Mouse (Mus musculus) common myeloid progenitor, adult 5-6 weeks (primary cell): ENCODE results near the gene Serpinb7. TPM values are rescaled to one million over a fixed set of nuclear protein-coding genes. Genes with fewer than 3 reads are reported as not detected.

Experiments
- ATAC-seq: replicated peaks from 2 replicates; pipeline ENCODE4 v1.8.0; 2016; ENCODE audit warnings: low read depth, mild to moderate bottlenecking, moderate TSS enrichment, inconsistent platforms; ENCODE audit not compliant: poor library complexity, severe bottlenecking
- total RNA-seq: library from RNA; stranded (forward); fragments of 200-1000, 187-1606 nt; gene quantifications from 2 replicates; pipeline ENCODE4 v1.2.3, GENCODE M21; 2017

Gene Serpinb7
- not detected in 2 replicates for total RNA-seq

GRCm38 (mm10) chr1:107399355-107399754, at the start of gene Serpinb7:
Serpinb7 (plus strand) TSS chr1:107399655.
- ATAC-seq = no peak

DNA sequence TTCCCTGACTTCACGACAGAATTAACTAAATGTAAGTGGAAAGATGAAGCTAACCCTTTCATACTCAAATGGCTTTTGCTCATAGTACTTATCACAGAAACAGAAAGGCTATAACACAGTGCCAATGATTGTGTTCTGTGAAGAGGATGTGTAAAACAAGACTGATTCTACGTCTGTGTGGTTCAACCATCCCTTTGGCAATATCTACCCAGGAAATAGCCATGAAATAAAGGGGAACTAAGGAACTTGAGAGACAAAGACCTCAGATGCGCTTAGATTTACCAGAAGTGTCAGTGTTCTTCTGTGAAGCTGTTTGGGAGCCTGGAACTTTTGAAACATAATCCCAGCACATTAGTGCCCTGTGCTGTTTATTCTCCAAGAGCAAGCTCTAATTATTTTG, 49.1 kb upstream of the Serpinb7 start:
- ATAC-seq = peak; percentile 50; the same call in 1 of the 2 replicates

- no peak; the same call in 1 of the 2 replicates for ATAC-seq
Observed at GRCm38 (mm10) chr1:107351115-107351514, 48.3 kb upstream of the Serpinb7 start.

GRCm38 (mm10) chr1:107353046-107353445, 46.4 kb upstream of the Serpinb7 start:
- peak; percentile 78 for ATAC-seq

DNA sequence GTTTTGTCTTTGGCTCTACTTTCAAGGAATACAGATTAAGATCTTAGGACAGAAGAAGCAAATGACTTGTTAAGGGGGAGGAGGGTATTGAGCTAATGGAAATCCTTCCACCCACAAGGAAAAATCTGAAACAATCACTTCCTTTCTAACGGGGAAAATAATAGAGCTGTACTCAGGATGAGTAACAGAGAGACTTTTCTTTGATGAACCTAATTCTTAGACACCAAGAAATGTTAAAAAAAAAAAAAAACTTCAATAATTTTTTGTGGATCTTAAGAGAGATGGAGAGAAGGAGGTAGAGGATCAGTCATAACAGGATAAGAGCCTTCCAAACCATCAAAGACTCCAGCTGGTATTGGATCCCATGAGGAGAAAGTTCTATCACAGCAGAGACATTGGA, 38.6 kb upstream of the Serpinb7 start, which contains the start of gene Serpinb11:
Serpinb11 (plus strand) TSS at position 301 of the 400 bp plus-strand sequence.
- ATAC-seq = no peak

DNA sequence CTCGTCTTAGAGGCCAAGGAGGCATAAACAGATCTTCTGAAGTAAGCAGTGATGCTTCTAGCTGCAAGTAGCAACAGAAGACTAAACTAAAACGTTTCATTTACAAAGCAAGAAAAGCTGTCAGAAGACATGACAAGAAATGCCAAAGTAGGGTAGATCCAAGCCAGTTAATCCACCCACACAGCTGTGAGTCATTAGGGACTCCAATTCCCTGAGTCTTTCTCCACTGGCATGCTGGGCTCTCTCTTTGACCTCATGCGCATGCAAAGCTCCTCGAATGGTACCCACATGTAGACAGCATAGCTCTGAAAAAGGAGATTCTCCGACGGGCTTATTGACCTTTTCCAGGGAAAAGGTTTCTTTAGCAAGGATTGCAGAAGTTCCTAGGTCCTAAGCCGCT, 33.5 kb upstream of the Serpinb7 start:
- no peak for ATAC-seq

DNA sequence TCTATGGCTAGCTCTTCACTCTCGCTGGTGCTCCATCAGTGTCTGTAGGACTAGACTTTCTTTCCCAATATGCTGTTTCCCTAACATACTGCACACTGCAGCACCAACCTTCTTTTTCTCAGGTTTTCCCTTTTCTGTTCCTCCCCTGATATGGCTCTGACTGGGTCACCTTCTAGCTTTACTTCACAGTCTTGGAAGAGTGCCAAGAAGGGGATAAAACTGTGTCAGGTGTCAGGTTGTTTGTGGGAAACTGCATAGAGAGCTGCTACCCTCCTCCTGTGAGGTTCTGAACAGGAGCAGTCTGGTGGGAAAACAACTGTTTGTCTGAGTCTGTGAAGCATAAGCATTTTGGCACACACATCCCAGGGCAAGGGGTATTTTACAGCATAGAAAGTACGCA, 30.5 kb upstream of the Serpinb7 start:
- ATAC-seq = no peak

DNA sequence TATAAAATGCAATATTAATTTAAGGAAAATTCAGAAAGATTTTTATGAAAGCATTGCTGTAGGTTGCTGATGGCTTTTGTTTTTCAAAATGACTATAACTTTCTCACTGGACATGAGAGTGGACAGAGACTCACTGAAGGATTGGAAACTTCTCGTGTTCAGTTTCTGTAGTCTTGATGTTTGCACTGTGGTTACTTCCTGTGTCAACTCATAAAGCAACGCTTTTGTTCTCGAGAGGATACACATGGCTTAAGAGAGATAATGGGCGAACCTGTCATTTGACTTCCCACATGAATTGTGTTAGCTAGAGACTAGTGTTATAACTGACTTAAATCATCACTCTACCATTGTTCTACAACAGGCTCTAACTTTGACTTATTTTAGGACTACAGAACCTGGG, 22.5 kb upstream of the Serpinb7 start:
- ATAC-seq = peak; percentile 76

GRCm38 (mm10) chr1:107378368-107378767, 21.1 kb upstream of the Serpinb7 start:
- ATAC-seq = peak; percentile 33; the same call in 1 of the 2 replicates

DNA sequence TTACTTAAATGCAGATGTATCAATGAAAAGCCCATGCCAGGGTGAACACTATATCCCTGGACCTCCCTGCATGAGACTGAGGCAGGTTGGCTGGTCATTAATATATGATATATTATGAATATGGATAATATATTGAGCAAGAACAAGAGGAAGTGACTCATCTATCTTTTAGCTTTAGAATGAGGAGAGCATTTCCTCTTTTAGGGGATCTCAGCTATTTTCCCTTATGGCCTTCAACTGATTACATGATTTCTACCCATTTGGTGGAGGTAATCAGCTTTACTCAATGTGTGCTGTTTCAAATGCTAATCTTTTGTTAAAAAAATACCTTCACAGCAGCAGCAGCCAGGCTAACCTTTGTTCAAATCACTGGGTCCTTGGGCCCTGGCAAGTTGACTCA, 18.0 kb upstream of the Serpinb7 start:
- ATAC-seq = peak; percentile 56

DNA sequence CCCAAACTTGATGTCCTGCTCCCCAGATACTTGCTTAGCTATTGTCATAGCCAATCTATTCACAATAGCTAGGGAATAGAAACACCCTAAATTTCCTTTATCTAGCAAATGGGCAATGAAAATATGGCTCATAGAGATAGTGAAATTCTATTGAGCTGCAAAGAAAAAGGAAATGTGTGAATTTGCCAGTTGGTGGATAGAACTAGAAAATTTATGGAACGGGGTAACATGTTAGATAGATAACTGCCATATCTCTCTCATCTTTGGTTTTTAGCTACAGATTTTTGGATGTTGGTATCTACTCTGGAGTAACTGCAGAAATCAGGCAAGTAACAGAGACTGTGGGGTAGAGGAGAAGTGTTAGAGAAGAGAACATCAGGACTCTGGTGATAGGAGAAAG, 17.1 kb upstream of the Serpinb7 start:
- no peak for ATAC-seq

DNA sequence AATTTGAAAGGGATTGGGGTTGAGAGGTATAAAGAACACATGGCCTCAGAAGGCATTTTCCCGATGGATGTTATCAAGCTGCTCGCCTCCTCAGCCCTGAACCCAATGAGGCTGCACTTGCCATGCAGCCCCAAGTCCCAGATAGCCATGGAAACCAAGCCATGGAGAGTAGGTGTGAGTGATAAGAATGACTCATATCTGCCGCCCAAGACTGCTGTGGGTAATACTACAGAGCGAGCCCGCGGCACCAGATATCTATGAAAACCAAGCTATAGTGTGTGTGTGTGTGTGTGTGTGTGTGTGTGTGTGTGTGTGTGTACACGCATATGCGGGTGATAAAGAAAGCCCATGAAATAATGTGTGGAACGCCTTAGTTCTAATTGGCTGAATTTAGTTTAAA, 14.9 kb upstream of the Serpinb7 start:
- ATAC-seq = peak; percentile 46

DNA sequence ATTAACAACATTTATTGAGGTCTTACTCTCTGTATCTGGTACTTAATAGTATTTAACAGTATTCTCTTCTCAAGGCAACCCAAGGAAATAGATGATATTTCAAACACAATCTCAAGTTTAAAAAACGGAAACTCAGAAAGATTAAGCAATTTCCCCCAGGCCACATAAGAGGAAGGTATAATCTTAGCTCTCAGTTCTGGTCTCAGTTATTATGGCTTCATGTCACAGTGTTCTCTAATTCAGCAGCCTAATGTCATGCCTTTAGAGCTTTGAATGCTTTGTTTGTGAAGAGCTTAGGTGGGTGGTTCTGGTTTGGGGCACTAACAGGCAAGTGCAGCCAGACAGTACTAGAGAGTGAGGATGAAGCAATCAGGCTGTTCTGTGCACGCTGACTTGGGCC, 9.7 kb upstream of the Serpinb7 start:
- peak; percentile 95 for ATAC-seq

DNA sequence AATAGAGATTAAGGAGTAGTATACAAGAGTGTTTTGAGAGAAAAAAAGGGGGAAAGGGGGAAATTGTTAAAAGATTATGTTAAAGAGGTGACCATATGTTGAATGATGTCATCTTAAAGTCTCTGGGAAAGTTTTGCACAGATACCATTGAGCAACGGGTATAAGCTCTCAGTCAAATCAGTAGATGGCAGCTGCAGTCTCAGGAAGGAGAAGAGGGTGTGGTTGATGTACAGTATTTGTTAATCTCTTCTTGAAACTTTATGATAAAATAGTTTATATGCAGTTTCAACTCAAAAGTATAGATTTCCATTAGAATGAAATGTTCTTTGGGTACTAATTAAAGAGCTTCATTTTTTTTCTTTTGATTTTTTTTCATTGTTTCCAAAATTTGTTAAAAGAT, 2.0 kb upstream of the Serpinb7 start:
- ATAC-seq = peak; percentile 82

GRCm38 (mm10) chr1:107402082-107402481, 2.6 kb downstream of the Serpinb7 start:
- peak; percentile 57; the same call in 1 of the 2 replicates for ATAC-seq

DNA sequence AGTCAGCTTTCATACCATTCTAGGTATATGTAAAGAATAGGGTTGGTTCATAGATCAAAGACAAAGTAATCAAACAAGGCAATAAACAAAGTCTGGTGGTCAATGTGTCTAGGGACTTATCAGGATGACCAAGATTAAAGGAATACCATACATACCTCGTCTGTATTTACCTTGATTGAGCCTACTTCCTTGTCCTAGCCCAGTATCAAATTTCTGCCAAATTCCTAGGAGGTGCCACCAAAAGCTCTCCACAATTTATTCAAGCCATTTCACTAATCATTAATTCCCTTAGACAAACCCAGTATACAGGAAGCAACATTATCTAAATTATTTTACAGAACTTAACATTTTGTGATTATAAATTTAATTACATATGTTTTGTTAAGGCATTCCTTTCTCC, 15.2 kb downstream of the Serpinb7 start:
- no peak for ATAC-seq

- ATAC-seq = 0 out of 2 replicates have a peak, but pooled peaks have one; percentile 63
Observed at GRCm38 (mm10) chr1:107422487-107422886, 23.0 kb downstream of the Serpinb7 start.

GRCm38 (mm10) chr1:107431253-107431652, 31.8 kb downstream of the Serpinb7 start:
- no peak for ATAC-seq

GRCm38 (mm10) chr1:107435528-107435927, 36.1 kb downstream of the Serpinb7 start:
- no peak for ATAC-seq

DNA sequence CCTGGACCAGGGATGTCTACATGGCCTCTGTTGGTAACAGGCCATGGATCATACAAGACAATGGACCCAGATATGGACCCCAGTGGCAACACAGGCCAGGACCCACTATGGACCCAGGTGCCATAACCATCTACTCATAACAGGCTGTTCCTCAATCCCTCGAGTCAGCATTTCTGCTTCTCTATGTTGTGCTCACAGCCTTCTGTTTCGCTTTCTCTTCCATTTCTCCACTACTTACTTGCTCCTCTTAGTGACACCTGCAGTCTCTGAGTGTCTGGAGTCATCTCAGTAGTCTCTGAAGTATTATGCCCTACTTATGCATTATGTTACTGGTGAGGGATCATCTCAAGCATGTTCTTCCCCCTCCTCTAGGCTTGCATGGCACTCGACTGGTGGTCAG, 40.0 kb downstream of the Serpinb7 start:
- peak; percentile 42 for ATAC-seq

GRCm38 (mm10) chr1:107445352-107445751, 45.9 kb downstream of the Serpinb7 start:
- no peak for ATAC-seq

- peak; percentile 77 for ATAC-seq
Observed at GRCm38 (mm10) chr1:107447228-107447931, 47.9 kb downstream of the Serpinb7 start.
